Mouse (Mus musculus) layer of hippocampus, adult 9-10 months (tissue): ENCODE data around the gene Fkbp15.

Experiments used
- DNase-seq: peaks from one replicate; pipeline ENCODE4 v3.0.0; 2022; ENCODE audit warnings: low spot score

Fkbp15 gene

DNA sequence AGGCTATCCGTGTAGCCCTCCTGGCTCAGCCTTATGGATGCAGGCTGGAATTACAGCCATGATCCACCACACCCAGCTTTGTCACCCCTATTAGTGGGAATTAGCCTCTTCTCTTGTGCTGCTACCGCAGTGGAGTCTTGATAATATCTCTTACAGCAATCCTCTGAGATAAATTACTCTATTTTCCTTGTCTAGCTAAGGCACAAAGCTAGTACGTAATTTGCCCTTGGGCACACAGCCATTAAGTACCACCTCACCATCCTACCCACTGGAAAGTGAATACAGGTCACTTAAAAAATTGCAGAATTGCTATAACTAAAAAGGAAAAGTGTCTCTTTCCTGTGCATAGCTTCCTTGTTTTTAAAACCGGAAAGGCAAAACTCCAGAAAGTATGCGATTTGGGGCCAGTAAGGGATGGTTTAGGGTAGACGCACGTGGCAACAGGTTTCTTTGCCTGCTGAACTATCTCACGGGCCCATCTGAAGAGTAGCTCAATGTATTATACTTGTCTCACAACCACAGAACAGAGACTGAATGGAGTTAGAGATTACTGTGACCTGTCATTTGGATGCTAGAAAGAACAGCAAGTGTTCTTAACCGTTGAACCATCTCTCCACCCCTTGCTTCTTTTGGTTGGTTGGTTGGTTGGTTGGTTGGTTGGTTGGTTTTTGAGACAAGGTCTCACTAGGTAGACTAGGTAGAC, 12.6 kb upstream of the Fkbp15 start:
- DNase-seq, result no peak

DNA sequence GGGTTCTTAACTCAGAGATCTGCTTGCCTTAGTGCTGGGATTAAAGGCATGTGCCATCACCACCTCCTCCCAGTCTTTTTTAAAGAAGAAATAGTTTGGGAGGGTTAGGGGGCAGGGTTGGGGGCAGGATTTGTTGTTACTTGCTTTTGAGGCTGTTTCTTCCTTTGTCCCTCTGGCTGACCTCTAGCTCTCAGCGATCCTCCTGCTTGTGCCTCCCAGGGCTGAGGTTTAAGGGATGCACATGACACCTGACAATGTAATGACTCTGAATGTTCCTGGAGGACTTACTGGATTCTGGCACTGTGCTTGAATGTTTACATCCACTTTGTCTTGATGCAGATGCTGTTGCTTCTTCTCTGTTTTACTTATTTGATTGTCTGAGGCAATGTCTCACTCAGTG, 12.1 kb upstream of the Fkbp15 start:
- no peak for DNase-seq

DNA sequence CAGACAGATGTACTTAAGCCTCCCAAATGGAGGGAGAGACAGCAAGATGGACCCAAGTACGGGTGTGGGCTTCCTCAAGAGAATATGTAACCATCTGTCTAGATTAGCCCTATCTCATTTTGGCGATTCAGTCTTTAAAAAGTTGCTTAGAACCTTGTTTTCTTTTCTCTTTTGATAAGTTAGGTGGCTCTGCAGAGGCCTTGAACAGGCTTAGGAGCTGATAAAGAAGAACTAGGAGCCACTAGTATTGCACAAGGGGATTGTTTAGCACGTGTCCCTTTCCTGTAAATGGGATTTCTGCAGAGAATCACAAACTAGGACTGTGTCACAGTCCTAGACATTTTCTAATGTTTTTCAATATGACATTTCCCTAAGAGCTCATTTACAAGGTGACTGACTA, 8.7 kb upstream of the Fkbp15 start:
- DNase-seq, result no peak

DNA sequence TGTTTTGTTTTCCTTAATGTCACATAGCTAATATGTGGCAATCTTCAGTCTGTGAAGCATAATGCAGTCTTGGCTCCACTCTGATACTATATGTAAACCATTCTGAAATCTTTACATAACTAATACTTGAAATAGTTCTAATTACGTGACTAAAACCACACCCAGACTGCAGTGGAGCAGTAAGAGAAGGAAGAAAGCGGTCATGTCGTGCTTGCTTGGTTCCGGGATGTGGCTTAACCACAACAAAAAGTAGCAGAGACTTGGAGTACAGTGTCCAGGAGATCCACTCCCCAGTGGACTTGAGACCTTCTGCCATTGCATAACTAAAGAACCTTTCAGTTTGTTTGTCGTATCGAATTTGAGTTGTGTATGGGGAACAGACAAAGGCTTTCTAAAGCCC, 7.2 kb upstream of the Fkbp15 start:
- DNase-seq, result no peak

DNA sequence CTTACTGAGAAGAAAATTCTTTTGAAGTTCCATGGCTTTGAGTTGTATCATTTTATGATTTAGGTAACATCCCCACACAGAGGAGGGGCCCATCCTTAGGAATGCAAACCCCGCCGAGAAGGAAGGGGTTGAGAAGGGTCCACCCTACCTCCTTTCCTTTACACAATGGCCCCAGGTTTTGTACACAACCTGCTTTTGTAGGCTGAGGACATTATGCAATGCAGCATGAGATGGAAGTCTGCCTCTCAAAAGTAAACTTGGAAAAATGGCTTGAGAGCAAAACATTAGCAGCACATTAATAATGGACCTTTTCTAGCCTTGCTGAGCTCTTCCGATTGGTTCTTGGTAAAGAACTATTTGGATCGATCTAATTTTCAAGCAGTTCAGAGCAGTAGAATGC, 5.9 kb upstream of the Fkbp15 start:
- DNase-seq, result no peak

DNA sequence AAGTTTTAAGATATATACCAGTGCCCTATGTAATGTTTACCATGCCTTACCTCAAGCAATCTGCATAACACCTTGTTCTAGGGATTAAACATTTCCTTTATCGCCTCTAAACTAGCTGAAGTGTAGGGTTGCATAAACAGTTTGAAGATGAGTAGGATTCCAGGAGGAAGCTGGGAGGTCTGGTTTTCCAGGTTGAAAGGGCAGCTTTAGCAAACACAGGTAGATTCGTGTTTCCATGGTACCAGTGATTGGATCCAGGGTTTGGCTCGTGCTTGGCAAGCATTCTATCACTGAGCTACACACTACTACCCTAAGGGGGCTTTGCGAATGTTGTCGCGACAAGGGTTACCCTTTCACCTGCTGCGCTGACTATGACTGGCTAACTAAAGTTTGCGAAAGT, 4.0 kb upstream of the Fkbp15 start:
- no peak for DNase-seq

DNA sequence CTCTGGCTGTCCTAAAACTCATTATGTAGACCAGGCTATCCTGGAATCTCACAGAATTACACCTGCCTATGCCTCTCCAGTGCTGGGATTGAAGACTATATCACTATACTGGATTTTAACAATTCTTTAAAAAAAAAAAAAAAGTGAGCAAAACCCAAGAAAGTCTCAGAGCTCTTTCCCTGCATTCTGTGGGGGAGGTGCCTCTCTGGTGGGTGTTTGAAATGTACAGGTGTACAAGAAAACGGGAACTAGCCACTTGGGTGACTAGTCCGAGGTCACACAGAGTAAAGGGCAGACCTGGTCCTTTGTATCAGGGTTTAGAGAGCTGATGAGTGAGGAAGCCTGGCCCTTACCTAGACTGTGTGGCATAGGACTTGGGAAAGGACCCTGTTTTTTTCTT, 2.1 kb upstream of the Fkbp15 start:
- DNase-seq, result no peak

DNA sequence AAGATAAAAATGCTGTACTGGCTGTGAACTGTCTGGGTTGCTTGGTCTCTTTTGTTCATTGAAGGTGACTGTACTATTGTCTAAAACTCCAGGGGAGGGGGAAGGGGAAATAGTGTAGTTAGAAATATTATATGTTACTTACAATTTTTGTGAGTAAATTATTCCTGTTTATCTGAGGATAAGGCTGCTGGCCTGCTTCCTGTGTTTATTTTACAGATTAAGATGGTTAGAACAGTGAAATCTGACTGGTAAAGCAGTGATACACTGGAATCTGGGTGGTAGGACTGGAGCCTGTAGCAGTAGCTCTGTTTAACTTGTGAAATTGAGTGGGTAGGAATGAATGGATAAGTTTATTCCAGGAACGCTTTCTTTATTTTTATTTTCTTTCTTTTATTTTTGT, 1.6 kb upstream of the Fkbp15 start:
- no peak for DNase-seq

DNA sequence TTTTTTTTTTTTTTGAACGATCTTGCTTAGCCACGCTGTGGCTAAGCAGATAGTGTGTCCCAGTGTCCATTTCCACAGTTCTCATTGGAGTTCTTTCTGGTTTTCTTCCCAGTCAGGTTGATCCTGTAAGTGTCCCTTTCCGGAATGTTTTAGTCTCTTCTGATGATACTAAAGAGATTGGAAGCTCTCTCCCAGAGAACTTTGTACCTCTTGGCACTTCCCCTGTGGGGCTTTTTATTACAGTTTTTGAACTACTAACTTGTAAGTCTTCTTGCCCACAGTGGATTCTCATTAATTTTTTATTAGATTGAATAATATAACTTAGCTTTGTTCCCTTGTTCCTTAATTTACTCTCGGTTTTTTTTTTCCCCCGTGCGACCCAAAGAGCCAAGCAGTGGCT, 1.2 kb upstream of the Fkbp15 start:
- DNase-seq, result no peak

DNA sequence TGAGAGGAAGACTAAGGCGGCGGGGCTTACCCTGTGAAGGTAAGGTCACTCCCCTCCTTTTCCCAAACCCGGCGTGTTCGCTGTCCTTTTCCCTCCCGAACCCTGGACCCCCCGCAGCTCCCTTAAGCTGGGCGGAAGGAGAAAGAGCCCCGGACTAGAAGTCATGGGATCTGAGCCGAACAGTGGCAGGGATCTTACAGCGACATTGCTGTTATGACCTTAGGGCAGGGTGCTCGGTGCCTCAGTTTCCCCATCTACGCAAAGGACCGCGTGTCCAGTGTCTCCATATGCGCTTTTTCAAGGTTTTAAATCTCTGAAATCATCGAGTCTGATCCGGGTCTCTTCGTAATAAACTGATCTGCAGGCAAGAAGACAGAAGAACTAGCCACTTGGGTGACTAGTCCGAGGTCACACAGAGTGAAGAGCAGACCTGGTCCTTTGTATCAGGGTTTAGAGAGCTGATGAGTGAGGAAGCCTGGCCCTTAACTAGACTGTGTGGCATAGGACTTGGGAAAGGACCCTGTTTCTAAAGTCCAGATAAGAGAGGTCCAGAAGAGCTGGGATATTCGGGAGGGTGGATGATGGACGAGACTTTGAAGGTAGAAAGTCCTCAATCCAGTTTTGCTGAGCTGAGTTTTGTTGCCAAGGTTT, 582 bp upstream of the Fkbp15 start:
- no peak for DNase-seq

DNA sequence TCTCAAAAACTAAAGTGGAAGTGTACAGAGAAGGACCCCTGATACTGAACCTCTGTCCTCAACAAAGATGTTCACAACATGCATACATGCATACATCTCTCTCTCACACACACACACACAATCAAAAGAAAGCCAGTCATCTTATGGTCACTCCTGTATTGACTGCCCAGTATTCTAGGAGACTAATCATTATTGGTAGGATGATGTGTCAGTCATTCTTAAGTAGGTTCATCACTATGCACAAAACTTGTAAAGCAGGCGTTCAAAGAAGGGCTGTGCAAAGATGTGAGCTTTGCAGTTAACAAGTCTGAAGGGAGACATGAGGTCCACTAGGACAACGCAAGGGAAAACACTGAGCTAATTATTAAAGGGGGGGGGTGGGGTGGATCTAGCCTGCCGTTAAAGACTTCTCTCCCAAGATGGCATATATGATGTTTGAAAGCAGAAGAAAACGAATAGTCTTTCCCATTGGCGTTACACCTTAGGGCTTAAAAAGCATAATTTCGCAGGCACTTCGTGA, 1.0 kb downstream of the Fkbp15 start:
- no peak for DNase-seq

DNA sequence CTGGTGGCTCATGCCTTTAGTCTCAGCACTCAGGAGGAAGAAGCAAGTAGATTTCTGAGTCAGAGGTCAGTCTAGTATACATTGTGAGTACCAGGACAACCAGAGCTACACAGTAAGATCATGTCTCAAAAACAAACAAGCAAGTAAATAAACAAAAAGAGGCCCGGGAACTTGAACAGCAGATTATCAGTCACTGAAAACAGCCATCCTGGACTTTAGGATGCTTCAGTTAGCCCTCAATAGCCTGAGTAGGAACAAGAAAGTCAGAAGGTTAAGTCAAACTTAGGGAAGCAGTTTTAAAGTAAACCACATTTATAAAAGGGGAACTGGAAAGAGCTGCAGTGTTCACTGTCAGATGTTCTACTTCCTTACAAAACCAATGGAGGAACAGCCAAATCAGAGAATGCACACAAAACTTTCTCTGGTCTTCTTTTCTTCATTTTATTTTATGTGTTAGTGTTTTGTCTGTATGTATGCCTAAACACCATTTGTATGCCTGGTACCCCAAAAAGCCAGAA, 2.7 kb downstream of the Fkbp15 start:
- DNase-seq, result no peak

DNA sequence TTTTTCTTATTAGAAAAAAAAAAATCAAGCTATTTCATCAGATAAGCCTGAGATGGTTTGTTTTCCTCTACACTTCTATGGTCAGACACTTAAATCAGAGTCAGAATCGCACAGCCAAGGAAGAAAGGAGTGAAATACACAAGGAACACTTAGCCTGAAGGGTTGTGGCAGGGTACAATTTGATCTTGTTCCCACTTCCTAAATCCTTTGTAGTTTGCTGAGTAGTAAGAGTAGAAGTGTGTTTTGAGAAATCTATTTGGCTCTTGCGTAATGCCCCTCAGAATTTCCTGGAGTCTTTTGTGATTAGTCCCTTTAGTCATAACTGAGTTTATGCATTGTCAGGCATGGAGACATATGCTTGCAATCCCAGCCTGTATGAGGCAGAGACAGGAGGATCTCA, 11.0 kb downstream of the Fkbp15 start:
- no peak for DNase-seq

DNA sequence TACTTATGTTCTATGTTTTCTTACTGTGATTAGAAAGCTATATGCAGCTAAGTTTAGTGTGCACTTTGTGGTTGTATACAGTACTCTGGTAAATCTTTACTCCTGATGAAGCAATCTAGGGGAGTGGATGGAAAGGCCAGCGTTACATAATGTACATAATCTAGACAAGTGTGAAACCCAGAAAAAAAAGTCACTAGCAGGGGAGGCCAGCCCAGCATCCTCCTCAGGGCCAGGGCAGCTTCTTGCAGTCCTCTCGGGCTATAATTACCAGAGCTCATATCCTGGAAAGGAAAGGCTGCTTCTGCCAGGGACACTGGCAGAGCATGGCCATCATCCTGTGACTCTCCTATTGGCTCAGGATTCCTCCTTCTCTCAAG, 12.0 kb downstream of the Fkbp15 start:
- DNase-seq, result no peak

DNA sequence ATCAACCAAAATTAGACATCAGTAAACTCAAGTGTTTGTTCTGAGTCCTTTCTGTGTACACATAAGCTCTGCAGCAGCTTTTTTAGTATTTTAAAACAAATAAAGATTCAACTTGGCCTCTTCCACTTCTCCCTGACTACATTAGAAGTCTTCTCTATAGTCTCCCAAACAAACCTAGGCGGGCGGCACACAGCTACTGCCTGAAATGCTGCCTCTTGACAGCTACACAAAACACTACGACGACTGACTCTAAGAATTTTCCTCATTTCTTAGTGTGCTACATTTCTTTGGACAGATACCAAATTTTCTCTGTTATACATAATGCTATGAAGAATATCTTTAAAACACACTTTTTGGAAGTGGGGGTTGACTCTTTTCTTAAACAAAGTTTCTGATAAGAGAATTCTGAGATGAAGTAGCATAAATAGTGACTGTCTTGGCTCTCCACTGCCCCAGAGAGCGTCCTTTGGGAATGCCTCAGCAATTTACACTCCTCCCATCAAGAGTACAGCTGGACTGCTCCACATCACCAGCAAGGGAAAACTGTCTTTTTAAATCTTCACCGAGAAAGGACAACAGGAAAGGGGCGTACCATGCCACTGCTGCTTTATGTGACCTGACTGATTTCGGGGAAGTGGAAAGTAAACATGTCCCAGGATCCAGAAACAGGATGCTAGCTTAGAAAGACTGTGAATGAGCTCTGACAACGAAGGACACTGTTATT, 12.6 kb downstream of the Fkbp15 start:
- no peak for DNase-seq

DNA sequence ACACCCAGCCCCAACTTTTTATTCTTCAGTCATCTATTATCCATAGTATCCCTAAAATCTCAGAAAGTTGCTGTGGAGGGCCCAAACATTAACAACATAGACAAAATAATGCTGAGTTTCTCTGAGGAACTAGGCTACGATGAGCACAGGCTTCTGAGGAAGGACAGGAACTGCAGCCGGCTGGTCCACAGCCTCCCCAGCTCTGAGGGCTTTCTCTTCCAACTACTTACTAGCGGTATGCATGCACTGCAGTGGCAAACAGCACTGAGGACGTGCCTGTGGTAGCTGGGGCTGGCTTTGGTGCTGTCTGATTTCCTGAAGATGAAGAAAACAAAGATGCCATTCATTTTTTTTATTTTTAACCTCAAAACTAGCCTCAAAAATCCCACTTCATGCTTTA, 14.5 kb downstream of the Fkbp15 start:
- DNase-seq, result no peak

DNA sequence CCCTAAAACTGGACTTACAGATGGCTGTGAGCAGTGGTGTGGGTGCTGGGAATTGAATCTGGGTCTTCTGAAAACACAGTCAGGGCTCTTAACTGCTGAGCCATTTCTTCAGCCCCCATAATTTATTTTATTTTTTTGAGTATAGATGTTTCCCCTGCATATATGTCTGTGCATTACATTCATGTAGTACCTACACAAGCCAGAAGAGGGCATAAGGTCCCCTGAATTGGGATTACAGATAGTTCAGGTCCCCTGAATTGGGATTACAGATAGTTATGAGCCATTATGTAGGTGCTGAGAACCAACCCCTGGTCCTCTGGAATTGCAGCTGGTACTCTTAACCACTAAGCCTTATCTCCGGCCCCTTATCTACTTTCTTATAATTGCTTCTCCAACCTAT, 16.3 kb downstream of the Fkbp15 start:
- DNase-seq, result no peak

DNA sequence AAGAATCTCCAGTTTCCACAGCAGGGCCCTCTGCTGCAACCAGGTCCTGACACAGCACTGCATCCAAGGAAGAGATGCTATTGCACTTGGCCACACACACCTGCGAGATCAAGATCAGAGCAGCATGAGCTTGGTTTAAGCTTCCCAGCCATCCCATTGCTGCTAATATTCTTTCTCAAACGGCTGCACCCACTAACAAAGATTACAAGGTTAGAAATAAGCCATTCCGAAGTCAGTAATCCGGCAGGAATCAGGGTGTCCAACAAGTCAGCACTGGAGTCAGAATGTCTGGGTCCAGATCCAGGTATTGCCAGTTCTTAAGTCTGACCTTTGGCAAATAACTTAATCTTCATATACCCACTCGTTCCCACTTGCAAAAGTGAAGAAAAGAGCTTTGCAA, 21.8 kb downstream of the Fkbp15 start:
- no peak for DNase-seq

DNA sequence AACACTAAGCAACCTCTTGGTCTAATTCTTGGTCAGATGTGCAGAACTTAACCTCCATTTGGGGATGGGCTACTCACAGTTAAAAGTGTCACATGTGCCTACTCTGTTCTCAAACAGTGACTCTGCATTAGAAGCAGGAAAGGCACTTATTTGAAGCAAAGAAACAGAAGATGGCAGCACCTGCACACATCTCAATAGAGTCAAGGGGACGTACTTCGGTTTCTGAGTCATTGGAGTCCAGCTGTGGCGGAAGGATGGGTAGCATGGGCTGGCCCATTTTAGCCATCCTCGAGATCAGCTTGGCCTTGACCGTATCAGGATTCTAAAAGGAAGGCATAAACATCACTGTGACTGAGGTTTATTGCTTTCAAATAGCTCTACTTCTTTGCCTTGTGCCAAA, 28.4 kb downstream of the Fkbp15 start:
- DNase-seq, result no peak

DNA sequence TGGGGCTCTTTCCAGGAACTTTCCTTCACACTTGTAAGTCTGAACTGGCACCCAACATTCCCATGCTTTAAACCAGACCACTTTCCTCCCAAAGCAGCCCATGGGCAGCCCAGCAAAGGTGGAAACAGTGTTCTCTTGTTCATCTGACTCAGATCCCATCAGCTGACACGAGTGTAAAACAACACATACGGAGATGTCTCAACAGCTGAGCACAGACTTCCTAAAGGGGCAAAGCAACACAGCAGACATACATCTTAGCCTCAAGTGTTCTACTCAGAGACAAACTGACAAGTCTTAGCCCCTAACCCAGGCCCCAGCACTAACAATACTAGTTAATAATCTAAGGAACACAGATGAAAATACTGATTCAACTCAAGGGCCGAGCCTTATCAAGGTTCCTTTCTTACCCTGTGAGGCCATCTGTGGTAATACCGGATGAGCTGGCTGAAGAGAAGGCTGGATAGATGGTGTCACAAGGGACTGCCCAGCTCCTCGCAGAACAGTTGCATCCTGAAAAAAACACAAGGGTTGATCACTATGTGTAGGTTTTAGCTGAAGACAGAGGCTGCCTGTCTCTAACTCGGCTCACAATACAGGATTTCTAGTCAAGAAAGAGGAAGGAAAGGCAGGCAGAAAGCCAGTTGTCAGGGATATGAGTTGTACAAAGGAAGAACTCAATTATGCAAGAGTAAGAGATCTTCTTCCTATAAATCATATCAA, 31.2 kb downstream of the Fkbp15 start:
- no peak for DNase-seq

DNA sequence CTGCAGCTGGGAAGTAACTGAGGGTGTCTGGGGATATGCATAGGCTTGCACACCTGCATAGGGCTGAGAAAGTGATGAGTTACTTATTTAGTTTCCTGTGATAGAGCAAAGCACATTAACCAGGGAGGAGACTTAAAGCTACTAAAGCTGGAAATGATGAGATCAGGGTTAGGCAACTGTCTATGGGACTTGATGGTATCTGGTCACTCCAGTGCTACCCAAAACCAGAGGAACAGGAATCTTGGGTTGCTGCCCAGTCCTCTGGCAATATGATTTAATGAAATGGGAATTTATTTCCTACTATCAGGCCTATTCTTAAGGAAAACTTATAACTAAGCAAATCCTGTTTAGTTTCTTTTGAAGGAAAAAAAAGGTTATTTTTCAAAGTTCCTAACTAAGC, 34.2 kb downstream of the Fkbp15 start:
- DNase-seq, result no peak

DNA sequence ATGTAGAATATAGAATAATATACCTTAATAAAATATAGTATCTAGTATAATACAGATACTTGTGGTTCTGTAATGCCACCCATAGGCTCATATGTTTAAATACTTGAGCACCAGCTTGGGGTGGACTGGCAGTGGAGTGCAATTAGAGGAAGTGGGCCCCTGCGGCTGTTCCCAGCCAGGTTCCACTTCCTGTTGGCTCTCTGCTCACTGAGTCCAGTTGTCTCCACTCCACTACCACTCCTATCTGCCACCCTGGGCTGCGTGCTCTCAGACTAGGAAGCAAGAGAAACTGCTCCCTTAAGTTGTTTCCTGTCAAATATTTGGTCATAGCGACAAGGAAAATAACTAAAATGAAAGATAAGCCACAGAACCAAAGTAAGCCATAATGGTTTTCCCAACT, 37.7 kb downstream of the Fkbp15 start:
- DNase-seq, result no peak

DNA sequence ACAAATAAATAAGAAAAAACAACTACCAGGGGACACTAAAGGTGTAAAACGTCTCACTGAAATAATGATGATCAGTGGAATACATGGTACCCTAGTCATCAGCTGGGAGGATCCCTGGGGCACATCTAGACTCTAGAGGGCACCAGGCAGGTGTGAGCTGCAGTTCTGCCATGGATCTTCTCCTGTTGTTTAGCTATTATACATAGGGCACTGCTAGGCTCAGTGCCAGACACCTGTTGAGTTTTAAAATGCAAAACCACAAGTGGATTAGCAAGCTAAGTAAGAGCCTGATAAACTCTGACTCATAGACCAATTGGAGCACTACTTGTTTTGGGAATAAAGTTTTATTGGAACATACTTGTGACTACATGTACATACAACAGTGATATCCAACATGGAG, 42.1 kb downstream of the Fkbp15 start:
- no peak for DNase-seq
